Mouse (Mus musculus) limb, embryonic 11.5 days (tissue): ENCODE measurements around the gene Rps21. TPM values are rescaled to one million over a fixed set of nuclear protein-coding genes. Genes with fewer than 3 reads are reported as not detected.

Source experiments
- ATAC-seq: fragments of 200-750 bp; cut with Nextera tagmentation; 2 replicates; pipeline ENCODE4 v1.8.0; 2017; ENCODE audit warnings: low read depth; ENCODE audit not compliant: insufficient number of reproducible peaks, low FRiP score, low TSS enrichment
- DNase-seq: peaks from one replicate; pipeline ENCODE4 v3.0.0-alpha.2; 2015; ENCODE audit warnings: low spot score
- H3K27ac ChIP-seq: fragments of 300-500 bp; sonication (generic); replicated peaks from 2 replicates; pipeline ENCODE4 v1.5.1; 2014; ENCODE audit warnings: low read depth, mild to moderate bottlenecking, low read length
- H3K27me3 ChIP-seq: fragments of 300-500 bp; sonication (generic); 2 replicates; pipeline ENCODE4 v1.6.1; 2014; ENCODE audit warnings: mild to moderate bottlenecking, low read length, mixed read lengths; ENCODE audit not compliant: control insufficient read depth, insufficient read depth
- H3K36me3 ChIP-seq: fragments of 300-500 bp; sonication (generic); 2 replicates; pipeline ENCODE4 v1.6.1; 2014; ENCODE audit warnings: mild to moderate bottlenecking, low read length, moderate library complexity, mixed read lengths; ENCODE audit not compliant: control insufficient read depth, insufficient read depth
- H3K4me1 ChIP-seq: fragments of 300-500 bp; sonication (generic); 2 replicates; pipeline ENCODE4 v1.6.1; 2014; ENCODE audit warnings: low read length, mixed read lengths; ENCODE audit not compliant: control insufficient read depth, insufficient read depth
- H3K4me2 ChIP-seq: fragments of 300-500 bp; sonication (generic); 2 replicates; pipeline ENCODE4 v1.6.1; 2014; ENCODE audit warnings: low read depth, mild to moderate bottlenecking, moderate library complexity; ENCODE audit not compliant: severe bottlenecking
- H3K4me3 ChIP-seq: fragments of 300-500 bp; sonication (generic); 2 replicates; pipeline ENCODE4 v1.5.1; 2014; ENCODE audit warnings: low read depth, low read length
- H3K9ac ChIP-seq: fragments of 300-500 bp; sonication (generic); 2 replicates; pipeline ENCODE4 v1.6.1; 2014; ENCODE audit warnings: mild to moderate bottlenecking, low read length
- H3K9me3 ChIP-seq: fragments of 300-500 bp; sonication (generic); 2 replicates; pipeline ENCODE4 v1.6.1; 2016; ENCODE audit warnings: low read length; ENCODE audit not compliant: control insufficient read depth
- WGBS: fragments of 180-500 bp; shearing (Covaris S2); extraction: QIAGEN DNeasy Blood & Tissue Kit; methylation state at CpG from one replicate; pipeline ENCODE4 v1.1.7; 2014; 5-methylcytosine and 5-hydroxymethylcytosine counted together
- polyA plus RNA-seq: library from polyadenylated mRNA; unstranded; fragments of >200 nt; fragmentation: Nextera tagmentation; extraction: Ambion mirVana; gene quantifications from 2 replicates; pipeline ENCODE4 v1.2.1, GENCODE M21; 2014

Gene Rps21
- polyA plus RNA-seq, 1 experiment from 2014 or later = 641 TPM

DNA sequence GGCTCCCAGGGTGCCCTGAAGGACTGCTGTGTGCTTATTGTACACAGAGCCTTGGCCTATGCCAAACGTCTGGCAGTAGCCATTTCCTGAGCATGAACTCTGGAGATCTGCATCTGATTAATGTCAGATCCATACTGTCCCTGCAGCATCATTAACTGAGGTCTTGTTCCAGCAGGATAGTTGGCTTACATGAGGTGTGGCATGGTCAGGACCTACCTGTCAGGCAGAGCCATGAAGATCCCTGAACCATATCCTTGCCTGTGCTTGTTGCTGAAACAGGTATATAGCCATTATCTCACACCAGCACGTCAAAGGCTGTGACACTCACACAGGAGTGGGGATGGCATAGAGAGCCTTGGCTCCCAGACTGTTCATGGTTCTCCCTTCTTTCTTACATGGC, 10.8 kb downstream of the Rps21 start:
- Histone ChIP-seq H3K4me2 (no peak overlapping the region), H3K9me3 (no peaks in the 10 kb centered on the region), H3K36me3 (peaks cover 6% of the 10 kb centered on the region; the same call in 1 of the 2 replicates), H3K9ac (no peak overlapping the region), H3K4me1 (peaks cover 12% of the 10 kb centered on the region), H3K4me3 (no peak overlapping the region), H3K27ac (no peak overlapping the region), H3K27me3 (no peaks in the 10 kb centered on the region)
- DNase-seq (no peak), ATAC-seq (no peak)
- WGBS = 56% methylated on average over 2 of the region's 2 CpGs

DNA sequence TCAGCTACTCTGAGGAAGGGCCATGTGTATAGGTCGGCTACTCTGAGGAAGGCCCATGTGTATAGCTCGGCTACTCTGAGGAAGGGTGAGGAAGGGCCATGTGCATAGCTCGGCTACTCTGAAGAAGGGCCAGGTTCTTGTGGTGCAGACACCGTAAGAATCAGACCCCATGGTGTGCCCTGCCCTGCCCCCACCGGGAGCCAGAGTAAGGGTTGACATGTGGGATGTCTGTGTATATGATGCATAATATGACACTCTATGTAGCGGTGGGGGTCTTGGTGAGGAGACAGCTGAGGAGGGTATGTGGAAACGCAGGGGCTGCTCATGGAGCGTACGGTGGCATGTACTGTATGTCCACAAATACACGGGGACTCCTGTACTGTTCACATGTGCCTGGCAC, 12.2 kb downstream of the Rps21 start:
- Histone ChIP-seq H3K4me2 (no peak overlapping the region), H3K4me3 (no peak overlapping the region), H3K27me3 (no peaks in the 10 kb centered on the region), H3K27ac (no peak overlapping the region), H3K36me3 (peaks cover 4% of the 10 kb centered on the region; the same call in 1 of the 2 replicates), H3K9ac (no peak overlapping the region), H3K4me1 (peaks cover 12% of the 10 kb centered on the region), H3K9me3 (no peaks in the 10 kb centered on the region)
- no peak for ATAC-seq
- no peak for DNase-seq
- WGBS = 92% methylated on average over 10 of the region's 10 CpGs

DNA sequence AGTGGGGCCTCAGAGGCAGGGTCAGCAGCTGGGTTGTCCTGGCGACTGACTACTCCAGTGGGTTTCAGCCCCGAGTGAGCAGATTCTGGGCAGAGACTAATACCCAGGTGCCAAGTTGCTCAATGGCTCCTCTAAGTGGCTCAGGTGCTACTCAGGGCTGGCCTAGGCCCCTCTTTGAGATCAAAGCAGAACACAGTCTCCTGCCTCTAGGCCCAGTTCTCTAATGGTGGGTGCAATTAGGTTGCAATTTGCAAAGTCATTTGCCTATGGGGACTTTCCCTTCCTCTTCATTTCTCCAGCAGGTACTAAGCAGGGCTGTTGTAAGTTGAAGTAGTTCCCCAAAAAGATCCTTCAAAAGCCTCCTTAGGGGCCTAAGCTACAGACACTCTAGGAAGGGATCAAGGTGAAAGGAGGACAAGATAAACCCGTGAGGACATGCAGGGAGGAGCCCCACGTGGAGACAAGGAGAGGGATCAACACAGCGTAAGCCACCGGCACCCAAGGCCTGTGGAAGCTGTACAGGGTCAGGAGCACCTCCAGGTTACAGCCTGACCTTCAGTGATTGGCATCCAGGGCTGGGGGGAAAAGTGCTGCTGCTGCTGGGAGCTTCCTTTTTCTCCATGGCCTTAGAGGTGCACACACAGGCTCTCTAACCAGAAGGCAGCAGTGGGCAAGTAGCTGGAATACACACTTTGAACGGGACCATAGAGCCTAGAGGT, 13.5 kb downstream of the Rps21 start:
- Histone ChIP-seq H3K4me2 (no peak overlapping the region), H3K9me3 (no peaks in the 10 kb centered on the region), H3K9ac (no peak overlapping the region; the same call in 1 of the 2 replicates), H3K4me3 (no peak overlapping the region), H3K36me3 (peaks cover 2% of the 10 kb centered on the region; the same call in 1 of the 2 replicates), H3K27ac (no peak overlapping the region), H3K4me1 (peaks cover 12% of the 10 kb centered on the region), H3K27me3 (no peaks in the 10 kb centered on the region)
- no peak for ATAC-seq
- DNase-seq = no peak
- 65% methylated on average over 7 of the region's 7 CpGs for WGBS

DNA sequence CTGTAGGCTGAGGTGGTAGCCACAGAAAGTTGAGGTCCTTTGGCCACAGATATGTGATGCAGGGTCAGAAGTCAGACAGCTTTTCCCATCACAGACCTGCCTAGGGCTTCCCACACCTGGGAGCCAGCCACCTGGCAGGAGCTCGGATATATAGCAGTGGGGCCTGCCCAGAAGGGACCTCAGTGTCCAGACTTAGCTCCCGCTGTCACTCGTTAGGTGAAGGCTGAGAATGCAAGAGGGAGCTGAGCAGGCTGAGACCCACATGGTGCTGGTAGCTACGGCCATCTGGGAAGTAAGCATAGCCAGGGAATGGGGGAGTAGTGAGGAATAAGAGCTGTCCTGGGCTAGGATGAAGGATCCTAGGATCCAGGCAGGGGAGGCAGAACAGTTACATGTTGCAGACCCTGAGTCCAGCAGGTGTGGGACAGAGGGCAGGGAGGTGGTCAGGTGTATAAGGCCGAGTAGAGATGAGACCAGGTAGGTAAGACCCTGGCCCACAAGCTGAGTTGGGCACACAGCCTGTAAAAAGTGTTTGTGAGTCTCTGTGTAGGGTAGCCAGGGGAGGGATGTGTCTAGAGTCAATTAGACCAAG, 14.7 kb downstream of the Rps21 start:
- Histone ChIP-seq H3K4me2 (peak overlapping the region; percentile 93), H3K27ac (no peak overlapping the region), H3K9me3 (no peaks in the 10 kb centered on the region), H3K27me3 (no peaks in the 10 kb centered on the region), H3K36me3 (peaks cover 2% of the 10 kb centered on the region; the same call in 1 of the 2 replicates), H3K4me3 (peak overlapping the region; percentile 73), H3K4me1 (peaks cover 12% of the 10 kb centered on the region), H3K9ac (no peak overlapping the region; the same call in 1 of the 2 replicates)
- ATAC-seq (no peak), DNase-seq (no peak)
- 70% methylated on average over 5 of the region's 5 CpGs for WGBS

DNA sequence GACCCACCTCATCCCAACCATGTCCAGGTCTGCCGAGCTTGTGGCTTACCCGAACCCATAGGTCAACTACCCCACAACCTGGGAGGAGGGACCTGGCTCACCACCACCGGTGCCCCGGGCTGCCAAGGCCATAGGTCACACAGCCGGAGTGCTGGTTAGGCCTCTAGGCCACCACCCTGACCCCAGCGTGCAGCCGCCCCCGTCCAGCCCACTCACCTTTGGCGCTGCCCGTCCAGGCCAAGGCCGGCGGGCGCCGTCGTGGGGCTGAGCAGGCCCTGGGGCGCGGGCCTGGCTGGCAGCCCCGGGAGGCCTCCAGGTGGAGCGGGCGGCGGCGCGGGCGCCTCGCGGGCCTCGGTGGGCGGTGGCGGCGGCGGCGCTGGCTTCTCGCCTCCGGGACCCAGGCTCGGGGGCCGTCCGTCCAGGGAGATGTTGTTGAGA, 15.7 kb downstream of the Rps21 start:
- Histone ChIP-seq H3K4me3 (peak overlapping the region; percentile 73), H3K27ac (peak overlapping the region; percentile 47; the same call in 1 of the 2 replicates), H3K27me3 (no peaks in the 10 kb centered on the region), H3K9me3 (no peaks in the 10 kb centered on the region), H3K4me2 (peak overlapping the region; percentile 93), H3K9ac (peak overlapping the region; percentile 92), H3K4me1 (peaks cover 12% of the 10 kb centered on the region), H3K36me3 (peaks cover 2% of the 10 kb centered on the region; the same call in 1 of the 2 replicates)
- under 1% methylated on average over 31 of the region's 37 CpGs for WGBS
- ATAC-seq (peak; percentile 24; the same call in 1 of the 2 replicates), DNase-seq (no peak)

DNA sequence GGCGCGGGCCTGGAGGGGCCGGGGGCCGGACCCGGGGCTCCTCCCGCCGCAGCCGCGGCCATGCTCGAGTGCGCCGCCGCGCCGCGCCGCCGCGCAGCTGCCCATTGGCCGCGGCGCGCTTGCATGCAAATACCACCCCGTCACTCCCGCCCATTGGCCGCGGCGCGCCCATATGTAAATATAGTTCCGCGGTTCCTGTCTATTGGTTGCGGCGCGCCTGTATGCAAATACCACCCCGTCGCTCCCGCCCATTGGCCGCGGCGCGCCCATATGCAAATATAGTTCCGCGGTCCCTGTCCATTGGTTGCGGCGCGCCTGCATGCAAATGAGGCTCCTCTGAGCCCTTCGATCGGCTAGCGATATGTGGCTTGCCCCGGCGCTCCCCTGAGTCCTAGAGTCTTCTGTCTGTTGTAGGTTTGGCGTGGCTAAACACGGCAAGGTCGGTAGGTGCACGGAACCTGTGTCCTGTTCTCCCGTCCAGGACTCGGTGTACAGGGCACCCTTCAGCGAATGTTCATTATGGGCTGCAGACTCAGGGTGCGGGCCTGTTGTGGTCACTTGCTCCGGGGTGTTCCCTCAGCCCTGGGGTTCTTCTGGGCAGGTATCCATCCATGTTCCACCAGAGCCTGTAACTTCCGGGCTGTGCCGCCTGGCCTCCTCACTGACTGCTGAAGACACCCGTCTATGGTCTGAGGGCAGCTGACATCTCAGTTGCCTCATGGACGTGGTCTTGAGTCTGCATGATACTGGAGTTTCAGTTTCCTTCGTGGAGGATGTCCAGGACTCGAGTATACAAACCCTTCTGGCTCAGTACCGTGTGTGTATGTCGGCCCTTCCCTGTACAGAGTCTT, 16.4 kb downstream of the Rps21 start, which contains the start of gene Cables2:
Cables2 (minus strand) TSS at position 103 of the 851 bp plus-strand sequence.
- Histone ChIP-seq H3K36me3 (peaks cover 2% of the 10 kb centered on the region; the same call in 1 of the 2 replicates), H3K9ac (peak within 1 kb of the TSS; percentile 92), H3K4me3 (peak within 1 kb of the TSS; percentile 73), H3K4me1 (peaks cover 12% of the 10 kb centered on the region), H3K27me3 (no peaks in the 10 kb centered on the region), H3K27ac (peak within 1 kb of the TSS; percentile 47; the same call in 1 of the 2 replicates), H3K9me3 (no peaks in the 10 kb centered on the region), H3K4me2 (peak within 1 kb of the TSS; percentile 93)
- peak; percentile 95 for DNase-seq
- 10% methylated on average over 45 of the region's 68 CpGs for WGBS
- peak; percentile 88 for ATAC-seq

DNA sequence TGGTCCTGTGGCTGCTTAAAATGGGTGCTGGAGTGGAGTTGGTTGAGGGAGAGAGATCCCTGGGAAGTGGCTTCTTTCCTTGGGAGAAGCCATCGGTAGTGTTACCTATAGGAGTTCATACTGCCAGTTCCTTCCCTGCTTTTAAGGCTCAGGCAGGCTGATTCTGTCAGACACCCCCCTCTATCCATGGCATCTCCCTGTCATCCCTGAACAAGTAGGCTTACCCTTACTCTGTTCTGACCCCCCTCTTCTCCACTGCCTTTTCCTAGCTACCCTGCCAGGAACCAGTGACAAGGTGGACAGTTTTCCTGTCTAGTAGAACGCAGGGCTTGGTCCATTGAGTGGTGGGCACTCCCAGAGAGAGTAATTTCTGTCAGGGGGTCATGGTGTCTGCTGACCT, 17.3 kb downstream of the Rps21 start:
- Histone ChIP-seq H3K27me3 (no peaks in the 10 kb centered on the region), H3K9me3 (no peaks in the 10 kb centered on the region), H3K4me3 (no peak overlapping the region), H3K4me2 (no peak overlapping the region), H3K36me3 (0 out of 2 replicates have a peak, but pooled peaks cover 2% of the 10 kb centered on the region), H3K27ac (no peak overlapping the region), H3K9ac (no peak overlapping the region), H3K4me1 (peaks cover 12% of the 10 kb centered on the region)
- DNase-seq (no peak), ATAC-seq (no peak)
- 70% methylated on average over 2 of the region's 2 CpGs for WGBS

DNA sequence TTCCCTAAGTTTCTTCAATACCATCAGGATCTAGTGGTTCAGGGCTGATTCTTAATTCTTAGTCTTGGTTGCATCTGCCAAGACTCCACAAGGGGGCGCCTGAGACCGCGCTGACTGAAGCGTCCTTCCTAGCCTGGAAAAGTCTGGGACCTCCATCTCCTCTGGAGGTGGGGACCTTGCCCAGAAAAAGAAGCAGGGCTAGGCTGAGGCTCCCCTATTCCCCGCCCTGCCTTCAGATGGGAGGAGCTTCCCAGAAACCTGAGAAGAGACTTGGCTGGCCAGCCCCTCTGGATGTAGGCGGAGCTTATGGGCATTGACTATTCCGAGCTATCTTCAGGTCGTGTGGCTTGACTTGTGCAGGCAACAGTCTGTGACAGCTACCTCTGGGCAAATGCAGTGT, 18.7 kb downstream of the Rps21 start:
- Histone ChIP-seq H3K4me2 (peak overlapping the region; percentile 16; the same call in 1 of the 2 replicates), H3K9me3 (no peaks in the 10 kb centered on the region), H3K4me1 (peaks cover 12% of the 10 kb centered on the region), H3K27ac (no peak overlapping the region), H3K9ac (no peak overlapping the region), H3K36me3 (0 out of 2 replicates have a peak, but pooled peaks cover 2% of the 10 kb centered on the region), H3K27me3 (no peaks in the 10 kb centered on the region), H3K4me3 (no peak overlapping the region)
- DNase-seq = peak; percentile 94
- WGBS = 1% methylated on average over 8 of the region's 8 CpGs
- peak; percentile 49 for ATAC-seq
